Mouse (Mus musculus): ENCODE measurements around the gene Nfia. TPM values are rescaled to one million over a fixed set of nuclear protein-coding genes. Genes with fewer than 3 reads are reported as not detected.

The Nfia gene
- polyA plus RNA-seq, 1 experiment from 2014 or later: 45.1 TPM

DNA sequence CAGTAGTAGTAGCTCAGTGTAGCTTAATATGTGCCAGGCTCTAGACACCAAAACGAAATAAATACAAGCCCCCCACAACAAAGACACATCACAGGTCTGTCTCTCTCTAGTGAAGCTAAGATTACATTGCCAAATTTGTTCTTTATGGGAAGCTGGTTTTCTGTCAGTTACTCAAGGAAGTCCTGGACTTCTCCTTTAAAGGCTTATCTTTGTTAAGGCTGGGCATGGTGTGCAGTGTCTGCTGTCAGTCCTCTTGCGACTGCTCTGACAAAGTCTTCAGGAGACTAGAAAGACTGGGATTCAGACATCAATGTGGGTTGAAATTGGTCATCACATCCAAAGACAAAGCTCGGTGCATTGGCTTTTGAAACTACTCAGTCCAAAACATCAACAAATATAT lies 36.4 kb downstream of the Nfia start:
- ATAC-seq (ENCODE audit: low read depth): no peak
- WGBS: 89% methylated on average over 3 of the region's 3 CpGs
- no peak overlapping the region for H3K27ac ChIP-seq (replicated peaks)
- peaks cover 50% of the 10 kb centered on the region for H3K4me1 ChIP-seq (replicated peaks)
- no peak overlapping the region for H3K9ac ChIP-seq
- H3K4me3 ChIP-seq: no peak overlapping the region
- no peak overlapping the region for H3K4me2 ChIP-seq
- H3K36me3 ChIP-seq: no peaks in the 10 kb centered on the region
- no peaks in the 10 kb centered on the region for H3K27me3 ChIP-seq
- no peaks in the 10 kb centered on the region for H3K9me3 ChIP-seq

DNA sequence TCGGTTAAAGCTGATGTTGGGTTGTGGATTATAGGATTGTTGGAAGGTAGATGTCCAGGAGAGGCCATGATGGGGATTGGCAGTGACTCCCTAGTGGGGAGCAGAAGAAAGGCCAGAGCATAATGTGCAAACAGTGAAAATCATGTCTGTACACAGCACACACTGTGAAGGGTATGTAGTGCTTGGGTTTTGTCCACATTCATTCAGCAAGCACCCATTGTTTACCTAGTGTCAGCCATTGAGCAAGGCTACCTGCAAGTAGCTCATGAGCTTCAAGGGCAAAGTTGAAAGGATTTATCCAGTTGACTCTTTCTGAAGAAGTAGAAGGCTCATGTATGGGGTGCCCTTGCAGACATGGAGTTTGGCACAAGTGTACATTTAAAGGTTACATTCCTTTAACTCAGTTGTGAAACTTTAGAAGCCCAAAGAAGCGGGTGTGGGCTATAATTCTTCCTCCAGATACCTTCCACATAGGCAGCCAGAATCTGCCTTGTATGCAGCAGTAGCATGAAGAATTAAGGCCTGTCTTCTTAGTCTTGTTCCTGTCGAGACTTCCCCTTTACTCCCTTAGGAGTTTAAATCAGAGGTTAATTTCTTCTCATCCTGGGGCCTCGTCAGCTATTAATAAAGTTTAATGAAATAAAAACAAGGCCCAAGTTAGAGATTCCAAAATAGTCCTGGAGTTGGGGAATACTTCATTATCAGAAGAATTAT lies 37.2 kb downstream of the Nfia start:
- ATAC-seq (ENCODE audit: low read depth): no peak
- Histone ChIP-seq H3K4me3 (no peak overlapping the region), H3K4me1 (replicated peaks) (peaks cover 46% of the 10 kb centered on the region), H3K36me3 (no peaks in the 10 kb centered on the region), H3K27ac (replicated peaks) (no peak overlapping the region), H3K9me3 (no peaks in the 10 kb centered on the region), H3K27me3 (no peaks in the 10 kb centered on the region), H3K4me2 (no peak overlapping the region), H3K9ac (no peak overlapping the region)
- 72% methylated on average over 4 of the region's 4 CpGs for WGBS

DNA sequence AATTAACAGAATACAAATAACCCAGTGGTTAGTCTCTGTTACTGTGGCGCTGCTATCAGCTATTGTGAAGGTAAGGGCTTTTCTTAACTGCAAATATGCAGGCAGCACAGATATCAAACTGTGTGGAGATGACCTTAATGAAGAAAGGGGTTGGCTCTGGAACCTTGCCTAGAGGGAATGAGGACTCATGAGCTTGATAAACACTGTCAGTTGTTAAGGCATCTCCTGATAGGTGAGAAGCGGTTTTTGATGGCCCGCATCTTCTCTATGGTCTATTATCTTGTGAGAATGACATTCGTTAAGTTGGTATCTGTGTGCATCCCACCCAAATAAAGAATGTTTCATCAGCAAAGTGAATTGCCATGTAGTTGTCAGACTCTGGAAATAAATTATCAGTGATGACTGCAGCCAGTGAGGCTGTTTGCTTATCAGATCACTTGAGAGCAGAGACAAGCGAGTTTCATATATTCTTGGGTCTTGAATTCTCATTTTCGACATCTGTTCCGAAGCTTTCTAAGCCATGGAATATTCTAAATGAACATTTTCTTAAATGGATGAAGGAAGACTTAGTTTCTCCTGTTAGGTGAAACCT lies 37.9 kb downstream of the Nfia start:
- ATAC-seq (ENCODE audit: low read depth): no peak
- H3K4me3 ChIP-seq: no peak overlapping the region
- no peaks in the 10 kb centered on the region for H3K36me3 ChIP-seq
- no peak overlapping the region for H3K9ac ChIP-seq
- no peak overlapping the region for H3K4me2 ChIP-seq
- 0 out of 2 replicates have a peak overlapping the region, but pooled peaks have one; percentile 23 for H3K27ac ChIP-seq (replicated peaks)
- no peaks in the 10 kb centered on the region for H3K27me3 ChIP-seq
- no peaks in the 10 kb centered on the region for H3K9me3 ChIP-seq
- peaks cover 42% of the 10 kb centered on the region for H3K4me1 ChIP-seq (replicated peaks)
- 82% methylated on average over 7 of the region's 7 CpGs for WGBS

DNA sequence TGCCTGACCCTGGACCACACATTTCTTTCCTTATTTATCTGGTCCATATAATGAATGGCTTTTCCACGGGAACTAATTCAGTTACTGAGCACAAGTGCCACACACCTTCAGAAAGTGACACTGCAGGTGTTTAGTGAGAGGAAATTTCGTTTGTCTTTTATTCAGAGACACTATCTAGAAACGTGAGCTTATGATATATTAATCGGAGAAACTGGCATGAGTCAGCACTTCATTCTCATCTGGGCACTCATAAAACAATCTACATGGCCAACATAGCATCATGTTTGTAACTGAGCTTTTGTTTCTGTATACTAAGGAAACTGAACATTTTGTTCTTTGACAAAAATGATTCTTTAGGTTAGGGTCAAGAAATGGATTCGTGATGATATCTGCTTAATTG lies 40.5 kb downstream of the Nfia start:
- no peaks in the 10 kb centered on the region for H3K9me3 ChIP-seq
- no peaks in the 10 kb centered on the region for H3K36me3 ChIP-seq
- no peak for ATAC-seq (ENCODE audit: low read depth)
- no peak overlapping the region for H3K27ac ChIP-seq (replicated peaks)
- H3K27me3 ChIP-seq: no peaks in the 10 kb centered on the region
- no peak overlapping the region for H3K9ac ChIP-seq
- no peak overlapping the region for H3K4me2 ChIP-seq
- WGBS: 82% methylated on average over 5 of the region's 5 CpGs
- H3K4me3 ChIP-seq: no peak overlapping the region
- H3K4me1 ChIP-seq (replicated peaks): peaks cover 24% of the 10 kb centered on the region

DNA sequence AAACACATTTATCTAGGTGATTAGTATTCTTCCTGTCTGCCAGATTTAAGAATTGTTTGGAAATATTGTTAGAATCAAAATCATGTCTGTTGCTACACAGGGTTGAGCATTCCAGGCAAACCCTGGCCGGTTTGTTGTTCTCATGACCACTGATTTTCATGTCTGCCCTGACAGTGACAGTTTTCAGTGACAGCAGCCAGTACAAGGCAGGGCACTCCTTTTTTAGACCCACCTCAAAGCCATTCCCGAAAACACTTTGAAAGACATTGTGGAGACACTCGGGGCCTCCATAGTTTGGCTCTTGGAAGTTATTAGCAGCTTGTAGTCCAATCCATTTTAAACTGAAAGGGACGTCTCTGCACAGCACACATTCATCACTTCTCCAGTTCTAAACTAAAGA lies 41.5 kb downstream of the Nfia start:
- Histone ChIP-seq H3K27ac (replicated peaks) (no peak overlapping the region), H3K4me3 (no peak overlapping the region), H3K4me1 (replicated peaks) (peaks cover 23% of the 10 kb centered on the region), H3K36me3 (no peaks in the 10 kb centered on the region), H3K4me2 (no peak overlapping the region), H3K27me3 (no peaks in the 10 kb centered on the region), H3K9me3 (no peaks in the 10 kb centered on the region), H3K9ac (no peak overlapping the region)
- WGBS: 73% methylated on average over 4 of the region's 4 CpGs
- no peak for ATAC-seq (ENCODE audit: low read depth)

DNA sequence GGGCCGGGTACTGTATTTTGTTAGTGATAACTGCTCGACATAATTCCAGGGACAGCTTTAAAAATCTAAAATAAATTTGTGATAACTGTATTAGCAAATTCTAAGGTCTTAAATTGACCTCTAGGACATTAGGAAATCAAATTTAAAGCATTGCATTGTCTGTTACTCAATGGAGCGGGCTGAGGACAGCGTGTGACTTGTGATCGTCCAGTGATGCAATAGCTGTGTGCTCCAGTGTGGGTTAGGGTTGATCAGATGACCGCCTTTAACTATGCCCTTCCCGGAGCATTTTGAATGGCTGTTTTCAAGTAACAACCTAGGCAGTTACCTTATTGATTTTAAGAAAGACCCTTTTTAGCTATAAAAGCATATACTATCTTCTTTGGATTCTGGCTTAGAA lies 42.0 kb downstream of the Nfia start:
- no peak for ATAC-seq (ENCODE audit: low read depth)
- whole genome bisulfite sequencing: 87% methylated on average over 7 of the region's 7 CpGs
- no peak overlapping the region for H3K4me3 ChIP-seq

DNA sequence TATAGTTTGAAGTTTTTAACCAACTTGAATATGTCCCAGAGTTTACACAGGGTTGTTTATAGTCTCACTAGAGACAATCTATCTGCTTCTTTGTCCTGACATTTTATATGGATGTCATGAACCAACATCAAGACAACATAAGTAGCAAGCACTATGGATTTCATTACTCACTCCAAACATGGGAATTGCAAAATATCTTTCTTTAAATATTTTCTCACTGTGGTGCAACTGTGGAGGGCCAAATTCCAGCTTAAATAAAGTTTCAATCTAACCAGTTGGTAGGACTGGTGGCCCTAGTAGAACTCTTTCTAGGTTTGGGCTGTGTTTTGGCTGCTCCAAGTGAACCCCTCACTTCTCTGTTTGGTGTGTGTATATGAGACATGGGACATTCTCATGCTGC lies 43.5 kb downstream of the Nfia start:
- no peak for ATAC-seq (ENCODE audit: low read depth)
- no peak overlapping the region for H3K9ac ChIP-seq
- H3K4me3 ChIP-seq: no peak overlapping the region
- H3K9me3 ChIP-seq: no peaks in the 10 kb centered on the region
- no peak overlapping the region for H3K4me2 ChIP-seq
- peaks cover 12% of the 10 kb centered on the region for H3K4me1 ChIP-seq (replicated peaks)
- H3K36me3 ChIP-seq: no peaks in the 10 kb centered on the region
- no peaks in the 10 kb centered on the region for H3K27me3 ChIP-seq
- no peak overlapping the region for H3K27ac ChIP-seq (replicated peaks)

More for the DNA sequence above, 42.0 kb downstream of the Nfia start:
- Histone ChIP-seq H3K27me3 (no peaks in the 10 kb centered on the region), H3K27ac (replicated peaks) (no peak overlapping the region), H3K36me3 (no peaks in the 10 kb centered on the region), H3K9me3 (no peaks in the 10 kb centered on the region), H3K9ac (no peak overlapping the region), H3K4me2 (no peak overlapping the region), H3K4me1 (replicated peaks) (peaks cover 23% of the 10 kb centered on the region)

DNA sequence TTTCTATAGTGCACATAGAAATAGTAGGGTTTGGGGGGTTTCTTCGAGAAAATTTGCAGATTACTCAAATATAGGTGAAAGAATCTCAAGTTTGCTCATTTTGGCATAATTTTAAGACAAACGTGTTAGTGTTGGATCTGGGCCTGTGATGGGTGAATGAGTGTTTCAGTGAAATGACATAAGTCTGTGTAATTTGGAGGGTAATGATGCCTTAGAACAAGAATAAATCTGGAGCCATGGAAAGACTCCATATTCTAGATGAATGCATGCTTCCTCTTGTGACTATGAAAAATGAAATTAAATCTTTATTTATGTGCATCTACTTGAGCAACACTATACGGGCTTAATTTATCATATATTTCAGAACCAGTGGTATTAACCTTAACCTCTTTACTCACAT lies 44.2 kb downstream of the Nfia start:
- Histone ChIP-seq H3K4me1 (replicated peaks) (peaks cover 12% of the 10 kb centered on the region), H3K36me3 (no peaks in the 10 kb centered on the region), H3K4me2 (no peak overlapping the region), H3K9me3 (no peaks in the 10 kb centered on the region), H3K27me3 (no peaks in the 10 kb centered on the region), H3K4me3 (no peak overlapping the region), H3K9ac (no peak overlapping the region), H3K27ac (replicated peaks) (no peak overlapping the region)
- no peak for ATAC-seq (ENCODE audit: low read depth)
- 84% methylated on average over 3 of the region's 3 CpGs for WGBS

DNA sequence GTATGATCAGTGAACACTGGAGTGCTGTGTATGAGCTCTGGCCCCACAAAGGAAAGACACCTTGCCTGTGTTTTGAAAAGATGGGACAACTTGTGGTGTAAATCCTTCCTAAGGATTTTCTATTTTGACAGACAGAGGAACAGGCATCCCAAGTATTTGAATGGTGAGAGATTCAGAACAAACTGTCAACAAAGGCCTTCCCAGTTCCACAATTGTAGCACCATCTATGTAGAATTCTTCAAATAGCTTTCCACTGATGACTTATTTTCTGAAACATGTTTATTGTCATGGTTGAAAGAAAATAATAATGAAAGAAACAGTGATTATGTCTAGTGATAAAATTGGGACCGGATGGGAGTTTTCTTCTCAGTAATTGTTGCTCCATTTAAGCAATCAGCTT lies 45.2 kb downstream of the Nfia start:
- WGBS: 76% methylated on average over 1 of the region's 1 CpGs
- Histone ChIP-seq H3K4me1 (replicated peaks) (peaks cover 12% of the 10 kb centered on the region), H3K9me3 (no peaks in the 10 kb centered on the region), H3K4me3 (no peak overlapping the region), H3K9ac (no peak overlapping the region), H3K4me2 (no peak overlapping the region), H3K36me3 (no peaks in the 10 kb centered on the region), H3K27ac (replicated peaks) (no peak overlapping the region), H3K27me3 (no peaks in the 10 kb centered on the region)
- no peak for ATAC-seq (ENCODE audit: low read depth)

DNA sequence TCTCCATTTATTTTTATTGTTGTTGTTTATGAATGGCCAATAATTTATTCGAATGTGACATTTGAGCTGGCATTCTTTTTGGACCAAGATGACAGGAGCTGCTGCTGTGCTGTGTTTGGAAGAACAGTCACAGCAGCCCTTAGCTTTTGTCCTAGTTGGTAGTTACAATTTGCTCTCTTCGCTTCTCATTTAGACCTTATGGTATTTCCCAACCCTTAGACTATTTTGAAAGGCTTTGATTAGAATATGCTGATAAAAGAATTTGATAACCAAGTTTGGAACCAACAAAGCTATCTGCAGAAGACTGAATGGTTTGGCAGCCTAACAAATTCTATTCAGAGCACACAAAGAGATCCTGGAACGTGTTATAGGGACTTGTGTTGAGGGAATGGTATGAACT lies 46.0 kb downstream of the Nfia start:
- no peak overlapping the region for H3K9ac ChIP-seq
- H3K27me3 ChIP-seq: no peaks in the 10 kb centered on the region
- H3K4me3 ChIP-seq: no peak overlapping the region
- no peak overlapping the region for H3K27ac ChIP-seq (replicated peaks)
- H3K9me3 ChIP-seq: no peaks in the 10 kb centered on the region
- no peak for ATAC-seq (ENCODE audit: low read depth)
- peaks cover 19% of the 10 kb centered on the region for H3K4me1 ChIP-seq (replicated peaks)
- 89% methylated on average over 3 of the region's 3 CpGs for WGBS
- H3K36me3 ChIP-seq: no peaks in the 10 kb centered on the region
- H3K4me2 ChIP-seq: no peak overlapping the region

DNA sequence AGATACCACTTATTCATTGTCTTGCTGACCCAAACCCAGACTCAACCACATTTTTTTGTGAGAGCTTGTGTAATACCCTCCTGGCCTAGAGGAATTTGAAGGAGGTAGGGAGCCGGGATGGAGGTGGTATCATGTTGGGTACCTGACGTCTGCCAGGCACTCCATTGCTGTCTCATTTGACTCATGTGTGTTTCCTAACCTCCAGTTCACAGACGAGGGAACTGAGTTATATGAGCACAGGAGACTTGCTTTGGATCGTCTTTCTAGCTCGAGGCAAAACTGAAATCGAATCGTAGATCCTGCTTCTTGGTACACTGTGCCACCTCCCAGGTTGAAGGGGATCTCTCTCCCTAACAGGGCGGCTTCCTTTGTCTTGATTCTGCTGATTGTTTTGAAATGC lies 46.6 kb downstream of the Nfia start:
- H3K9me3 ChIP-seq: no peaks in the 10 kb centered on the region
- no peak overlapping the region for H3K4me2 ChIP-seq
- H3K9ac ChIP-seq: no peak overlapping the region
- 82% methylated on average over 8 of the region's 8 CpGs for WGBS
- ATAC-seq (ENCODE audit: low read depth): no peak
- peak overlapping the region; percentile 33; the same call in 1 of the 2 replicates for H3K27ac ChIP-seq (replicated peaks)
- H3K4me3 ChIP-seq: no peak overlapping the region
- H3K27me3 ChIP-seq: no peaks in the 10 kb centered on the region
- H3K36me3 ChIP-seq: no peaks in the 10 kb centered on the region
- H3K4me1 ChIP-seq (replicated peaks): peaks cover 24% of the 10 kb centered on the region

DNA sequence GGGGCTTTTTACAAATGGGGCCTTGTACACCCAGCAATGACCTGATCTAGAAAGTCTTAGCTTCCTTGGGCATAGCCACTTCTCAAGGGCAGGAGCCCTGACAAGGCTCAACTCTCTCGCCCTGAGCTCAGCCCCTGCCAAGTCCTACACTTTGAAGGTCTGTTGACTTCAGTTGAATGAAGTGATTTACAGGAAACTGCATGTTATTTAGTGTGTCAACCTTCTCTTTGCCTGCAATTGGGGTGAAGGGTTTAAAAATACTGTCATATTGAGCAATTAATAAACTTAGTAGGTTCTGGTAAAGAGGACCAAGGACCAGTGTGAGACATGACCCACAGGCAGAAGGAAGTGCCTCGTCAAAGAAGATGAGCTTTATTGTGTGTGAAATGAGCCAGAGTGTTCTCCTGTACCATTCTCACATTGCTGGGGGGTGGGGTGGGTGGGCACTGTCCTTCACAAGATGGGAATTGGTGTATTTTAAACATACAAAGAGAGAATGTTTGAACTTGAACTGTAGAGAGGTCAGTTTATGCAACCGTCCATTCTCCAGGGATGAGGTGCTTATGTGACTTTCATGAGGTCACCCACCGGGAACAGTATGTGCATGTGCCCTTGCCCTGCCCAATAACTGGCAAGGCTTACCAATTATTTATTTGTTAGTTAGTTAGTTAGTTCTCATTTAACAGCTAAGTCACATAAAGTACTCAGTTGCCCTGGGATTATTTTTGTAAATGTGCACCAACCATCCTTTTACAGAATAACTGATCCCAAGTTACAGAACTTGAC lies 48.1 kb downstream of the Nfia start:
- H3K27me3 ChIP-seq: no peaks in the 10 kb centered on the region
- no peaks in the 10 kb centered on the region for H3K9me3 ChIP-seq
- no peak overlapping the region for H3K9ac ChIP-seq
- H3K4me1 ChIP-seq (replicated peaks): peaks cover 38% of the 10 kb centered on the region
- WGBS: 79% methylated on average over 4 of the region's 4 CpGs
- H3K4me3 ChIP-seq: no peak overlapping the region
- no peak overlapping the region for H3K4me2 ChIP-seq
- no peak for ATAC-seq (ENCODE audit: low read depth)
- no peaks in the 10 kb centered on the region for H3K36me3 ChIP-seq
- H3K27ac ChIP-seq (replicated peaks): no peak overlapping the region

Measured in neural tube, embryonic 13.5 days (tissue).